Mouse (Mus musculus) kidney, embryonic 14.5 days (tissue): ENCODE measurements around the gene Adh6b. TPM values are rescaled to one million over a fixed set of nuclear protein-coding genes. Genes with fewer than 3 reads are reported as not detected.
"Not testable (repeated sequence)": the region's sequence is repeated elsewhere in the genome, so short reads cannot be mapped to it uniquely, and the experiment has no call there.

Experiments used
- ATAC-seq: fragments of 200-750 bp; cut with Nextera tagmentation; 2 replicates; pipeline ENCODE4 v1.8.0; 2017; ENCODE audit warnings: moderate number of reproducible peaks, mild to moderate bottlenecking, moderate TSS enrichment, moderate library complexity; ENCODE audit not compliant: low FRiP score, low TSS enrichment
- H3K27ac ChIP-seq: fragments of 300-500 bp; sonication (generic); 2 replicates; pipeline ENCODE4 v1.5.1; 2014; ENCODE audit warnings: low read depth, mild to moderate bottlenecking, low read length, moderate library complexity, mixed read lengths
- H3K27me3 ChIP-seq: fragments of 300-500 bp; sonication (generic); 2 replicates; pipeline ENCODE4 v1.6.1; 2014; ENCODE audit warnings: mild to moderate bottlenecking, low read length; ENCODE audit not compliant: control insufficient read depth, insufficient read depth
- H3K36me3 ChIP-seq: fragments of 300-500 bp; sonication (generic); 2 replicates; pipeline ENCODE4 v1.6.1; 2014; ENCODE audit warnings: low read length, mixed read lengths; ENCODE audit not compliant: control insufficient read depth, insufficient read depth
- H3K4me1 ChIP-seq: fragments of 300-500 bp; sonication (generic); 2 replicates; pipeline ENCODE4 v1.6.1; 2014; ENCODE audit warnings: low read length, mixed read lengths; ENCODE audit not compliant: control insufficient read depth, insufficient read depth
- H3K4me2 ChIP-seq: fragments of 300-500 bp; sonication (generic); replicated peaks from 2 replicates; pipeline ENCODE4 v1.6.1; 2014; ENCODE audit warnings: low read depth, mild to moderate bottlenecking, low read length
- H3K4me3 ChIP-seq: fragments of 300-500 bp; sonication (generic); 2 replicates; pipeline ENCODE4 v1.5.1; 2014; ENCODE audit warnings: mild to moderate bottlenecking, low read length
- H3K9ac ChIP-seq: fragments of 300-500 bp; sonication (generic); 2 replicates; pipeline ENCODE4 v1.6.1; 2014; ENCODE audit warnings: low read depth, mild to moderate bottlenecking, low read length, moderate library complexity
- H3K9me3 ChIP-seq: fragments of 300-500 bp; sonication (generic); 2 replicates; pipeline ENCODE4 v1.6.1; 2016; ENCODE audit warnings: low read length; ENCODE audit not compliant: control insufficient read depth
- WGBS: fragments of 180-500 bp; shearing (Covaris S2); extraction: QIAGEN DNeasy Blood & Tissue Kit; methylation state at CpG from one replicate; pipeline ENCODE4 v1.1.7; 2014; 5-methylcytosine and 5-hydroxymethylcytosine counted together
- polyA plus RNA-seq: library from polyadenylated mRNA; unstranded; fragments of >200 nt; fragmentation: Nextera tagmentation; extraction: Ambion mirVana; gene quantifications from 2 replicates; pipeline ENCODE4 v1.2.1, GENCODE M21; 2014

Adh6b gene
- polyA plus RNA-seq, 1 experiment from 2014 or later, result 0.46 TPM

DNA sequence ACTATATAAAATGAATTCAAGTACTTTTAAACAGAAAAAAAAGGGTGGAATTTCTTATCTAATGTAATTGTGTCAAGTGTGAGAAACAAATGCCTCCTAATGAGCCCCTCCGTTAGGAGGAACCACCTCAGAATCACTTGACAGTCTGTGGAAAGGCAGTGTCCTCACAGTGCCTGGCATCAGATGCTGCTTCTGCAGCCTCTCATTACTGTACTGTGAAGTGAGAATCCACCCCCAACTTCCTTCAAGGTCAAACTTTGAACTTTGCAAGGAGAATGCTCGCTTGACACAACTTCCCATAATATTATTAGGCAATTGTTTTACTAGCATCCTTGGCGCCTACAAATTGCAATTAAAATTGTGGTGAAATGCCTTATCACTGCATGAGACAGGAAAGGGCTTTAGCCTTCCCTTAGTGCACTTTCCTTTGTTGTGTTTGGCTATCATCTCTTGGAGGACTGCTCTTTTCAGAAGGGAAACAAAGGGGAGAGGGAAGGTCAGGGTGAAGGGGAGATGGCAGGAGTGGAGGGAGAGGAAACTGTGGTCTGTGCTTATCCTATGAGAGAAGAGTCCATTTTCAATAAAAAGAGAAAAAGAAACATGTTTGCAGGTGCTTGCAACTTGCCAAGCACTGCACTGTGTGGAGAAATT lies 5.3 kb upstream of the Adh6b start:
- H3K36me3 ChIP-seq, result no peaks in the 10 kb centered on the region
- WGBS, result 55% methylated on average over 3 of the region's 3 CpGs
- no peak overlapping the region for H3K27ac ChIP-seq
- H3K9me3 ChIP-seq, result no peaks in the 10 kb centered on the region
- H3K4me2 ChIP-seq, result no peak overlapping the region
- no peak overlapping the region for H3K4me3 ChIP-seq
- no peaks in the 10 kb centered on the region for H3K4me1 ChIP-seq
- H3K9ac ChIP-seq, result no peak overlapping the region
- no peaks in the 10 kb centered on the region for H3K27me3 ChIP-seq
- ATAC-seq, result no peak

- H3K4me1 ChIP-seq, result no peaks in the 10 kb centered on the region
- H3K27ac ChIP-seq, result no peak overlapping the region
- no peaks in the 10 kb centered on the region for H3K9me3 ChIP-seq
- ATAC-seq, result 0 out of 2 replicates have a peak, but pooled peaks have one; percentile 35
- WGBS, result 25% methylated on average over 3 of the region's 3 CpGs
- H3K9ac ChIP-seq, result no peak overlapping the region
- no peak overlapping the region for H3K4me3 ChIP-seq
- no peaks in the 10 kb centered on the region for H3K36me3 ChIP-seq
- no peaks in the 10 kb centered on the region for H3K27me3 ChIP-seq
- H3K4me2 ChIP-seq, result no peak overlapping the region
Measured at GRCm38 (mm10) chr3:138347041-138347440, 5.5 kb downstream of the Adh6b start.

- Histone ChIP-seq H3K27me3 (no peaks in the 10 kb centered on the region), H3K4me2 (no peak overlapping the region), H3K27ac (no peak overlapping the region), H3K9ac (no peak overlapping the region), H3K4me3 (no peak overlapping the region), H3K4me1 (no peaks in the 10 kb centered on the region), H3K9me3 (no peaks in the 10 kb centered on the region), H3K36me3 (no peaks in the 10 kb centered on the region)
- ATAC-seq, result no peak
- 93% methylated on average over 11 of the region's 11 CpGs for WGBS
Measured at GRCm38 (mm10) chr3:138352012-138352809, 10.6 kb downstream of the Adh6b start.

DNA sequence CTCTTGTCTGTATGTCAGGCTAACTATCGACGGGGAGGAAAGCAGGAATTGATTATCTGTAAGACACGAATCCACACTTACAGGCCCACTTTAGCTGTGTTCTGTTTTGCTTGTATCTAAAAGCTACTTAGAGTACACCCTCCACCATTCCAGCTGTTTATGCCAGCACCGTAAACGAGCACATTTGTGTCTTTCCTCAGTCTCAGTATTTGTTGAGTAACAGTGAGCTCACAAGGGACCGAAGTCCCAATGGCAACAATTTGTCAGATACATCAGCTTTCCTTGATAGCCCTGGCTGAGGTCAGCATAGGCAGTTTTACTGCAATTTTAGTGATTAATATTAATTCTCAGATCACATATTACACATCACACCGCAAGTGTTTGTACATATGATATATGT lies 17.3 kb downstream of the Adh6b start:
- Histone ChIP-seq H3K27ac (no peak overlapping the region), H3K27me3 (no peaks in the 10 kb centered on the region), H3K9ac (no peak overlapping the region), H3K36me3 (no peaks in the 10 kb centered on the region), H3K4me1 (no peaks in the 10 kb centered on the region), H3K9me3 (no peaks in the 10 kb centered on the region), H3K4me2 (no peak overlapping the region), H3K4me3 (no peak overlapping the region)
- ATAC-seq, result no peak
- WGBS, result 85% methylated on average over 7 of the region's 7 CpGs

- no peaks in the 10 kb centered on the region for H3K4me1 ChIP-seq
- no peak overlapping the region for H3K4me3 ChIP-seq
- H3K36me3 ChIP-seq, result no peaks in the 10 kb centered on the region
- H3K27ac ChIP-seq, result no peak overlapping the region
- H3K4me2 ChIP-seq, result no peak overlapping the region
- 86% methylated on average over 4 of the region's 4 CpGs for WGBS
- H3K9me3 ChIP-seq, result no peaks in the 10 kb centered on the region
- no peak for ATAC-seq
- H3K9ac ChIP-seq, result no peak overlapping the region
- H3K27me3 ChIP-seq, result no peaks in the 10 kb centered on the region
Measured at GRCm38 (mm10) chr3:138360721-138361120, 19.1 kb downstream of the Adh6b start.

DNA sequence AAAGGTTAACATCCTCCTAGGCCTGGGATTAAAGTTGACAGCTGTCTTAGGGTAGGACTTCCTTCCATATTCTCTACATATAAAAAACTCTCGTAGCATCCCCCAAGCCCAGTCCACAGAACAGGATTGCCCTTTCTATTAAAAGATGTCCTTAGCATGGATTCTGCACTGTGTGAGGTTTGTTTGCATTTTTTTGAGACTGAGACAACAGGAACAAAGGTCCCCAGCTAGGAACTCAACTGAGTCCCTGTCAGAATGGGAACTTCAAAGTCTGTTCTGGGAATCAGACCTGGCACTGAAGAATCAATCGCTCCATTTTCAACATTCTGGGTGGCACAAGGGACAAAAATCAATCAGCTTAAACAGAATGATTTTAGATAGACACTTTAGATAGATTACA lies 21.3 kb downstream of the Adh6b start:
- H3K27ac ChIP-seq, result no peak overlapping the region
- H3K27me3 ChIP-seq, result no peaks in the 10 kb centered on the region
- no peak overlapping the region for H3K4me3 ChIP-seq
- H3K9ac ChIP-seq, result no peak overlapping the region
- H3K4me1 ChIP-seq, result no peaks in the 10 kb centered on the region
- no peaks in the 10 kb centered on the region for H3K9me3 ChIP-seq
- 85% methylated on average over 2 of the region's 2 CpGs for WGBS
- H3K36me3 ChIP-seq, result no peaks in the 10 kb centered on the region
- H3K4me2 ChIP-seq, result no peak overlapping the region
- ATAC-seq, result no peak

GRCm38 (mm10) chr3:138366181-138366580 lies 24.6 kb downstream of the Adh6b start:
- no peak overlapping the region for H3K4me2 ChIP-seq
- H3K27ac ChIP-seq, result no peak overlapping the region
- ATAC-seq, result no peak
- H3K36me3 ChIP-seq, result no peaks in the 10 kb centered on the region
- H3K4me1 ChIP-seq, result no peaks in the 10 kb centered on the region
- no peak overlapping the region for H3K9ac ChIP-seq
- H3K9me3 ChIP-seq, result no peaks in the 10 kb centered on the region
- 81% methylated on average over 2 of the region's 2 CpGs for WGBS
- H3K27me3 ChIP-seq, result no peaks in the 10 kb centered on the region
- no peak overlapping the region for H3K4me3 ChIP-seq

DNA sequence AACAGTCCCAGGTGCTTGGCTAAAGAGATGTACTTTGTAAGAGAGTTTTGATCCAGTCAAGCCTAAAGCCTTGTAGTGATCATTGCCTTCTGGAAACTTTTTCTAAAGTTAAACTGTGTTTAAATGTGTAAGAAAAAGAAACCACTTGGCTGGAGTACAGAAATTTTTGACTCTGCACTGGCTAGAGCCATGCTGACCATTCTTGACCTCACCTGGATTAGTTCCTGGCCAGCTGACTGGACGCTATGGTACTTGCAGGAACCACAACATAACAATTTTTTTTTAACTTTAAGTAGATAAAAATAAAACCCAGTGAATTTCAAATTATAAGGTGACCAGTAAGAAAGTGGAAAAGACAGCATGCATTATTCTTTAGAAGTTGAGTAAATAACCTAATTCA lies 28.0 kb downstream of the Adh6b start:
- no peak overlapping the region for H3K4me2 ChIP-seq
- no peaks in the 10 kb centered on the region for H3K4me1 ChIP-seq
- no peak overlapping the region for H3K27ac ChIP-seq
- no peaks in the 10 kb centered on the region for H3K36me3 ChIP-seq
- 88% methylated on average over 1 of the region's 1 CpGs for WGBS
- H3K4me3 ChIP-seq, result no peak overlapping the region
- no peak for ATAC-seq
- H3K27me3 ChIP-seq, result no peaks in the 10 kb centered on the region
- no peak overlapping the region for H3K9ac ChIP-seq
- H3K9me3 ChIP-seq, result no peaks in the 10 kb centered on the region

DNA sequence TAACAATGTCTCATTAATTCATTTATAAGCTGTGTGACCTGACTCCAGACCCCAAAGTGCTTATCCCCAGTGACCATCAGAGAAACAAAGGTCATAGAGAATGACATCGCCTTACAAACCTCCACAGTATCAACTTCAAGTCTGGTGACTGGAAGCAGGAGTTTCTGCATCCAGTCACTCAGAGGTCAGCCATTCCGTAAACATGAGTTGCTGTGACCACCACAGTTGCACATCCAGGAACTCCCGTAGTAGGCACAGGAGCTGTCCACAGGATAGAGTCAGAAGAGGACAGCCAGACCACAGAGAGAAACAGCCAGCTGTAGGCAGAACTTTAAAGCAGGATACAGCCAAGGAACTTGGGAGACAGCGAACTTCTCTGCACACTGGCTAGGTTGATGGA lies 28.7 kb downstream of the Adh6b start:
- not testable (repeated sequence) for ATAC-seq

More for the DNA sequence above, 28.7 kb downstream of the Adh6b start:
- H3K9ac ChIP-seq, H3K27ac ChIP-seq, H3K4me3 ChIP-seq, H3K27me3 ChIP-seq, H3K4me1 ChIP-seq, H3K9me3 ChIP-seq, H3K4me2 ChIP-seq, H3K36me3 ChIP-seq: not testable (repeated sequence)
- 58% methylated on average over 4 of the region's 4 CpGs for WGBS
